Mouse (Mus musculus) ES-E14 (cell line): ENCODE data around the gene Zfp110. TPM values are rescaled to one million over a fixed set of nuclear protein-coding genes. Genes with fewer than 3 reads are reported as not detected.

Source experiments
- DNase-seq: peaks from one replicate; pipeline ENCODE4 v3.0.0-alpha.2; 2013; ENCODE audit warnings: low read depth, low spot score
- H3K27ac ChIP-seq: 2 replicates; pipeline ENCODE4 v1.5.1; 2012; ENCODE audit warnings: low read depth, mild to moderate bottlenecking, low read length, moderate library complexity, mixed read lengths; ENCODE audit not compliant: poor library complexity, insufficient read depth, severe bottlenecking
- H3K36me3 ChIP-seq: 2 replicates; pipeline ENCODE4 v1.6.1; 2012; ENCODE audit warnings: mild to moderate bottlenecking, low read length, moderate library complexity, mixed read lengths; ENCODE audit not compliant: control insufficient read depth, poor library complexity, insufficient read depth, severe bottlenecking
- H3K4me1 ChIP-seq, 2 experiments: fragments of 150-350 bp in 1 of 2; sonication (generic) in 1 of 2; 2 replicates each; pipeline ENCODE4 v1.6.1; 2012; ENCODE audit warnings: low read length in 2 of 2, mild to moderate bottlenecking in 1 of 2, mixed read lengths in 1 of 2; ENCODE audit not compliant: control insufficient read depth in 2 of 2, insufficient read depth in 2 of 2, poor library complexity in 1 of 2
- H3K4me3 ChIP-seq, 2 experiments: fragments of 150-350 bp in 1 of 2; sonication (generic) in 1 of 2; 2 replicates each; pipeline ENCODE4 v1.5.1; 2012; ENCODE audit warnings: low read length in 2 of 2, low read depth in 1 of 2, mild to moderate bottlenecking in 1 of 2, mixed read lengths in 1 of 2; ENCODE audit not compliant: insufficient read depth in 1 of 2, poor library complexity in 1 of 2, severe bottlenecking in 1 of 2
- H3K9ac ChIP-seq: 2 replicates; pipeline ENCODE4 v1.6.1; 2012; ENCODE audit warnings: low read depth, mild to moderate bottlenecking, low read length, mixed read lengths; ENCODE audit not compliant: poor library complexity, insufficient read depth, severe bottlenecking
- H3K9me3 ChIP-seq: fragments of 150-350 bp; sonication (generic); 2 replicates; pipeline ENCODE4 v1.6.1; 2012; ENCODE audit warnings: low read depth, mild to moderate bottlenecking, low read length; ENCODE audit not compliant: control insufficient read depth, insufficient read depth
- CHD2 ChIP-seq: IDR thresholded peaks from 2 replicates; pipeline ENCODE4 v1.6.1; 2014; ENCODE audit warnings: mild to moderate bottlenecking, low read depth, low read length, inconsistent platforms
- HCFC1 ChIP-seq: IDR thresholded peaks from 2 replicates; pipeline ENCODE4 v1.6.1; 2012; ENCODE audit warnings: low read length, inconsistent platforms, borderline replicate concordance; ENCODE audit not compliant: insufficient read depth
- MAFK ChIP-seq: IDR thresholded peaks from 2 replicates; pipeline ENCODE4 v1.6.1; 2014; ENCODE audit warnings: mild to moderate bottlenecking, low read depth, low read length, inconsistent platforms; ENCODE audit not compliant: insufficient read depth
- ZC3H11A ChIP-seq: IDR thresholded peaks from 2 replicates; pipeline ENCODE4 v1.6.1; 2012; ENCODE audit warnings: low read depth, mild to moderate bottlenecking, inconsistent platforms, low read length, borderline replicate concordance
- ZNF384 ChIP-seq: IDR thresholded peaks from 2 replicates; pipeline ENCODE4 v1.6.1; 2012; ENCODE audit warnings: low read depth, low read length, inconsistent platforms
- in situ Hi-C, 2 experiments: fragments of 600-800 bp; cut with MboI; formaldehyde crosslinking; loops; one replicate each; pipeline ENCODE4 v1.15.1; 2025; ENCODE audit warnings: low sequenced_read_pairs in 2 of 2, inconsistent platforms in 1 of 2; ENCODE audit not compliant: unreplicated experiment in 2 of 2
- total RNA-seq: library from RNA; depleted of rRNA; stranded (reverse); fragments of 300-350 nt; gene quantifications from 2 replicates; pipeline ENCODE4 v1.2.3, GENCODE M21; 2012

Zfp110 gene
- total RNA-seq, 1 experiment = 53.9 TPM

GRCm38 (mm10) chr7:12886563-12887266, 52.2 kb downstream of the Zfp110 start:
- in situ Hi-C loops = no loop called here
- no peak overlapping the region for H3K4me3 ChIP-seq
- no peak for DNase-seq
- H3K9me3 ChIP-seq = no peaks in the 10 kb centered on the region
- H3K4me1 ChIP-seq = 0 out of 4 replicates have a peak, but pooled peaks cover 0 to 7% of the 10 kb centered on the region in 2 experiments
- TF ChIP-seq ZC3H11A = no peak
- TF ChIP-seq MAFK = no peak
- no peak for TF ChIP-seq ZNF384
- no peak for TF ChIP-seq HCFC1
- no peak for TF ChIP-seq CHD2
- H3K27ac ChIP-seq = no peak overlapping the region
- no peak overlapping the region for H3K9ac ChIP-seq
- H3K36me3 ChIP-seq = peaks cover 2% of the 10 kb centered on the region; the same call in 1 of the 2 replicates

DNA sequence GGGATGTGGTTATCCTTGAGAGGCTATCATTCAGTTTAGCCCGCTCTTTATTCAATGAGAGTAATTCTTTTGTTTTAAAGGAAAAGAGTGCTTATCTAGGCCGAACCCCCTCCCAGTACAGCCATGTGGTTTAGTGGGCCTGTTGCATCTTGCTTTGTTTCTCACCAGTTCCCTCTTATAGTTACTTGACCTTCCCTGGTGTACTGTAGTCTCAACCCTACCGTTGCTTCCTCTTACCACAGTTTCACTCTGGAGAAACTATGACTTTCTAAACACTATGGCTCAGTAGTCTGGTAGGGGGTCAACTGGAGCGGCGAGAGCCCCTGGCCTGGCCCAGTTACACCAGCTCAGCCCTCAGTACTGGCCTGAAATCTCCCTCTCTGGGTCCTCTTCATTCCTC, 53.0 kb downstream of the Zfp110 start:
- in situ Hi-C loops = no loop called here

GRCm38 (mm10) chr7:12890928-12891327, 56.4 kb downstream of the Zfp110 start:
- Histone ChIP-seq H3K4me1 (0 out of 4 replicates have a peak, but pooled peaks cover 0 to 4% of the 10 kb centered on the region in 2 experiments), H3K9ac (no peak overlapping the region), H3K27ac (no peak overlapping the region), H3K4me3 (no peak overlapping the region), H3K9me3 (no peaks in the 10 kb centered on the region), H3K36me3 (no peaks in the 10 kb centered on the region)
- TF ChIP-seq ZC3H11A = no peak
- TF ChIP-seq ZNF384 = no peak
- no peak for TF ChIP-seq CHD2
- no peak for TF ChIP-seq HCFC1
- no peak for TF ChIP-seq MAFK
- DNase-seq = no peak
- in situ Hi-C loops = no loop called here

More for the DNA sequence above, 53.0 kb downstream of the Zfp110 start:
- TF ChIP-seq HCFC1 (no peak), ZNF384 (no peak)
- no peak overlapping the region for H3K27ac ChIP-seq
- H3K4me1 ChIP-seq = 0 out of 4 replicates have a peak, but pooled peaks cover 0 to 7% of the 10 kb centered on the region in 2 experiments
- peaks cover 2% of the 10 kb centered on the region; the same call in 1 of the 2 replicates for H3K36me3 ChIP-seq
- DNase-seq = no peak
- H3K9me3 ChIP-seq = no peaks in the 10 kb centered on the region
- H3K4me3 ChIP-seq = no peak overlapping the region
- no peak overlapping the region for H3K9ac ChIP-seq

GRCm38 (mm10) chr7:12891334-12891733, 56.8 kb downstream of the Zfp110 start:
- Histone ChIP-seq H3K4me3 (no peak overlapping the region), H3K4me1 (0 out of 4 replicates have a peak, but pooled peaks cover 0 to 4% of the 10 kb centered on the region in 2 experiments), H3K9ac (no peak overlapping the region), H3K9me3 (no peaks in the 10 kb centered on the region), H3K27ac (no peak overlapping the region), H3K36me3 (no peaks in the 10 kb centered on the region)
- in situ Hi-C loops = no loop called here
- no peak for TF ChIP-seq HCFC1
- TF ChIP-seq ZC3H11A = no peak
- TF ChIP-seq CHD2 = no peak
- no peak for TF ChIP-seq MAFK
- TF ChIP-seq ZNF384 = no peak
- no peak for DNase-seq
